Mouse (Mus musculus) embryonic fibroblast, embryonic 13.5 days (primary cell): Measurements from ENCODE around the gene Noxo1. TPM values are rescaled to one million over a fixed set of nuclear protein-coding genes. Genes with fewer than 3 reads are reported as not detected.

Experiments used
- H3K27ac ChIP-seq: 2 replicates; pipeline ENCODE4 v1.5.1; 2012; ENCODE audit warnings: low read length, control low read depth, inconsistent platforms; ENCODE audit not compliant: insufficient read depth
- H3K4me1 ChIP-seq: 2 replicates; pipeline ENCODE4 v1.6.1; 2011; ENCODE audit warnings: low read length; ENCODE audit not compliant: control insufficient read depth, insufficient read depth
- H3K4me3 ChIP-seq: 2 replicates; pipeline ENCODE4 v1.5.1; 2011; ENCODE audit warnings: mild to moderate bottlenecking, control low read depth, low read length; ENCODE audit not compliant: insufficient read depth
- CTCF ChIP-seq: IDR thresholded peaks from 2 replicates; pipeline ENCODE4 v1.5.1; 2011; ENCODE audit warnings: mild to moderate bottlenecking, control low read depth, low read length, moderate library complexity, borderline replicate concordance; ENCODE audit not compliant: insufficient read depth
- POLR2A ChIP-seq: IDR thresholded peaks from 2 replicates; pipeline ENCODE4 v1.6.1; 2011; ENCODE audit warnings: low read depth, mild to moderate bottlenecking, control low read depth, low read length, moderate library complexity
- polyA plus RNA-seq: library from polyadenylated mRNA; stranded (reverse); fragments of >200 nt; gene quantifications from 2 replicates; pipeline ENCODE4 v1.2.4, GENCODE M21; 2011; ENCODE audit warnings: low read depth; ENCODE audit not compliant: missing spikeins, insufficient read length

The Noxo1 gene
- polyA plus RNA-seq, 1 experiment = 2.4 TPM

DNA sequence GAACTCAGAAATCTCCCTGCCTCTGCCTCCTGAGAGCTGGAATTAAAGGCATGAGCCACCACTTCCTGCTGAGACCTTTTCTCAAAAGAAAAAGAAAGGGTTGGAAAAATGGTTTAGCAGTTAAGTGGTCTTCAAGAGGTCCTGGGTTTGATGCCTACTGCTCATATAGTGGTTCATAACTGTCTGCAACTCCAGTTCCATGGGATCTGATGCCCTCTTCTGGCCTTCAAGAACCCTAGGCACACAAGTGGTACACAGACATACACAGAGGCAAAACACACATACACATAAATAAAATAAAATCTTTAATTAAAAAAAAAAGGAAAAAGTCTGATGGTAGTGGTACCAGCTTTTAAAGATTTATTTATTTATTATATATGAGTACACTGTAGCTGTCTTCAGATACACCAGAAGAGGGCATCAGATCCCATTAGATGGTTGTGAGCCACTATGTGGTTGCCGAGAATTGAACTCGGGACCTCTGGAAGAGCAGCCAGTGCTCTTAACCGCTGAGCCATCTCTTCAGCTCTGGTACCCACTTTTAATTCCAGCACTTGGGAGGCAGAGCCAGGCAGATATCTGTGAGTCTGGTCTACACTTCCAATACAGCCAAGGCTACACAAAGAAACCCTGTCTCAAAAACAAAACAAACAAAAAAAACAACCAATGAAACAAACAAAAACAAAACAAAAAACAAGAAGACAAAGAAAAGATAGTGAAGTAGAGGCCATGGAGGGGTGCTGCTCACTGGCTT, 29.8 kb downstream of the Noxo1 start:
- Histone ChIP-seq H3K4me3 (no peak overlapping the region), H3K4me1 (no peaks in the 10 kb centered on the region), H3K27ac (no peak overlapping the region)
- no peak for TF ChIP-seq POLR2A

DNA sequence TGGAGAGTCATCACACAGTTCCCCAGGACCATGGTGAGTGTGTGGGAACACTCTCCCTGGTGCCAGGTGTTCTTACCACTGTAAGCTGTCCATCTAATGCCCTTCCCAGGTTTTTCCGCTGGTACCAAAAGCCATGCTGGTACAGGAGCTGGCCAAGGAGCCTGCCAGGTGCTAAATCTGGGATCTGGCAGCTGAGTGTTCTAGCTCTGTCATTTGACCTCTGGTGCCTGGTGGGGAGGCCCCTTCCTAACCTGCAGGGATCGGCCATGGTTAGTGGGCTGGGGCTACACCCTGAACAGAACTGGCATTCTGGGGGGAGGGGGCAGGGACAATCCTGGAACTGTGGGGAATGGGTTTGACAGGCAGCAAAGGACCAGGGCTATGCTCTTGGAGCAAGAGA, 31.6 kb downstream of the Noxo1 start, which contains the start of gene Rpl3l:
Rpl3l (plus strand) TSS at position 203 of the 400 bp plus-strand sequence.
- no peak within 1 kb of the TSS for H3K4me3 ChIP-seq
- no peak for TF ChIP-seq POLR2A
- TF ChIP-seq CTCF = no peak
- no peaks in the 10 kb centered on the region for H3K4me1 ChIP-seq
- H3K27ac ChIP-seq = no peak within 1 kb of the TSS

DNA sequence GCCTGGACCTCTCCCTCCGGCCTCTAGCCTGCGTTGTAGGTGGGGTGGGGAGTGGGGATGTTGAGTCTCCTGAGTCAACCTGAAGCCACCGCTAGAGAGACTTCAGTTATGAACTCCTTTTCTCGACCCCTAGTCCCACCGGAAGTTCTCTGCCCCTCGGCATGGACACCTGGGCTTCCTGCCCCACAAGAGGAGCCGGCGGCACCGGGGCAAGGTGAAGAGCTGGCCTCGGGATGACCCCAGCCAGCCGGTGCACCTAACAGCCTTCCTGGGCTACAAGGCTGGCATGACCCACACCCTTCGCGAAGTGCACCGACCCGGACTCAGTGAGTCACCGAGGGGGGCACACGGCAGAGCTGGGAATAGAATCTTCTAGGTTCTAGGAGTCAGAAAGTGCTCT, 32.1 kb downstream of the Noxo1 start:
- H3K4me1 ChIP-seq = no peaks in the 10 kb centered on the region
- H3K27ac ChIP-seq = no peak overlapping the region
- TF ChIP-seq CTCF (no peak), POLR2A (no peak)
- H3K4me3 ChIP-seq = no peak overlapping the region

DNA sequence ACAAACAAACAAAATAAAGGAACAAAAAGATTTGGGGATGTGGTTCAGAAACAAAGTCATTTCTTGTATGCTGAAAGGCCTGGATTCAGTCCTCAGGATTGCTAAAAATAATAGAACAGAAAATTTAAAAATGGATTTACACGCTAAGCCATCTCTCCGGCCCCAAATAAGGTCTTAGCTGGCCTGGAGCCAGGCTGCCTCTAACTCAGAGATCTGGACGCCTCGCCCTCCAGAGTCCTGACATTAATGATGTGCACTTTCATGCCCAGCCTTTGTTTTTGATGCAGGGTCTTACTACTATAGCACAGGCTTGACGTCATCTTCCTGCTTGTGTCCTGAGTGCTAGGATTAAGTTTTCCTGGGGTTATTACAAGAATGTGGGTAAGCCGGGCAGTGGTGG, 33.0 kb downstream of the Noxo1 start:
- Histone ChIP-seq H3K4me3 (no peak overlapping the region), H3K4me1 (no peaks in the 10 kb centered on the region), H3K27ac (no peak overlapping the region)
- TF ChIP-seq CTCF = no peak
- no peak for TF ChIP-seq POLR2A

DNA sequence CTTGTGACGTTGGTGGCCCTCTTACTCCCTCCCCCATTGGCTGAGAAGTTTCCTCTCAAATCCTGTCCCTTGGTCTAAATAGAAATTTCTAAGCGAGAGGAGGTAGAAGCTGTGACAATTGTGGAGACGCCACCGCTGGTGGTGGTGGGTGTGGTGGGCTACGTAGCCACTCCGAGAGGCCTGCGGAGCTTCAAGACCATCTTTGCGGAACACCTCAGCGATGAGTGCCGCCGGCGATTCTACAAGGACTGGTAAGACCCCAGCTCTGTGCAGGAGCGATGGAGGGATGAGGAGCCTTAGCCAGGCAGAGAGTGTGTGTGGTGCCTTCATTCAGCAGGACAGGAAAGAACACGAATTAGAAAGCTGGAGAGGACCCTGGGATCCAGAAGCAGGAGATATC, 34.8 kb downstream of the Noxo1 start:
- H3K4me1 ChIP-seq = no peaks in the 10 kb centered on the region
- H3K27ac ChIP-seq = no peak overlapping the region
- no peak for TF ChIP-seq CTCF
- no peak for TF ChIP-seq POLR2A
- H3K4me3 ChIP-seq = no peak overlapping the region

DNA sequence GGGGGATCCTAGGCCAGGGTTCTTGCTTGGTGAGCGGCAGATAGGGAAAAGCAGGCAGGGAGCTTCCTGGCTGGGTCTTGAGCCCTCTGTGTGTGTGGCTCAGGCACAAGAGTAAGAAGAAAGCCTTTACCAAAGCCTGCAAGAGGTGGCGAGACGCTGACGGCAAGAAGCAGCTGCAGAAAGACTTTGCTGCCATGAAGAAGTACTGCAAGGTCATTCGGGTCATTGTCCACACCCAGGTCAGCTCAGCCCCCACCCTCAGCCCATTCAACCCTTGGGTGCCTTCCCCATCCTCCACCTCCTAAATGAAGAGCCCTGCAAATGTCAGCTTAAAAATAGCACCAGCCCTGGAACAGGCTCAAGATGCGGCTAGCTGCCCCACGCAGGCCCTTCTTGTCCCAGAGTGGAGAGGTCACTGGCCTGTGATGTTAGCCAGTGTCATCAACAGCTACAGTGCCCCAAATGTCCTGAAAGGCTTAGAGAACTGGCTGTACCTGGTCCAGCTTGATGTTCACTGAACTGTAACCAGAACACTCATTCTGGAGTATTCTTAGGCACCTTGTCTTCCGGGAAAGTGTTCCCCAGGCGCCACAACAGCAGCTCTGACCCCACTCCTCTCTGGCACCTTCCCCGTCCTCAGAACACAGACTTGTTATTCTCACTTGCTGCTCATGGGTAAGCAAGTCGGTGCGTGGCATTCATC, 36.4 kb downstream of the Noxo1 start:
- H3K4me1 ChIP-seq = no peaks in the 10 kb centered on the region
- no peak for TF ChIP-seq CTCF
- no peak overlapping the region for H3K4me3 ChIP-seq
- no peak overlapping the region for H3K27ac ChIP-seq

DNA sequence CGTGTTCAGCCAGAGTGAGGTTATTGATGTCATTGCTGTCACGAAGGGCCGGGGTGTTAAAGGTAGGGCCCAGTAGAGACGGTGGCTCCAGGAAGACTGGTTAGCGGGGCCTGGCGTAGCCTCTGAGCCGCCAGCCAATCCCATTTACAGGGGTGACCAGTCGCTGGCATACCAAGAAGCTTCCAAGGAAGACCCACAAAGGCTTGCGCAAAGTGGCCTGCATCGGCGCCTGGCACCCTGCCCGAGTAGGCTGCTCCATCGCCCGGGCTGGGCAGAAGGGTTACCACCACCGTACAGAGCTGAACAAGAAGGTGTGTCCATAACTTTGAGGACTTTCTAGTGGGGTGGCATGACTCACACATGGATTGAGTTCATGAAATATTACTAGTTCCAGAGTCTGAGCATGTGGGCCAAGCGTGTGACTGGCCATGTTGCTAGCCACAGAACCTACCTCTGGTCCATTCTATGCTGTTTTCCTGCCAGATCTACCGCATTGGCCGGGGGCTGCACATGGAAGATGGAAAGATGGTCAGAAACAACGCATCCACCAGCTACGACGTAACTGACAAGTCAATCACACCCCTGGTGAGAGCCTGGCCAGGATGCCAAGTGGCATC, 37.5 kb downstream of the Noxo1 start:
- Histone ChIP-seq H3K4me3 (no peak overlapping the region), H3K27ac (no peak overlapping the region), H3K4me1 (no peaks in the 10 kb centered on the region)
- no peak for TF ChIP-seq POLR2A
- no peak for TF ChIP-seq CTCF

DNA sequence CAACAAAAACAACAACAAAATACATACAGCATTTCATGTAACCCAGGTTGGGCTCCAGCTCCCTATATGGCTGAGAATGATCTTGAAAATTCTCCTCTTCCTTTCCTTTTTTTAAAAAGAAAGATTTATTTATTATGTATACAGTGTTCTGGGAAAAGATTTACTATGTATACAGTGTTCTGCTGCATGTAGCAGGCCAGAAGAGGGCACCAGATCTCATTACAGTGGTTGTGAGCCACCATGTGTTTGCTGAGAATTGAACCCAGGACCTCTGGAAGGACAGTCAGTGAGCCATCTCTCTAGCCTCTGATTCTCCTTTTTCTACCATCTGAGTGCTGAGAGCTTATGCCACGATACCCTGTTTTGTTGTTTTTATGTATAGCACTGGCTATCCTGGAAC, 38.5 kb downstream of the Noxo1 start:
- no peak overlapping the region for H3K4me3 ChIP-seq
- no peaks in the 10 kb centered on the region for H3K4me1 ChIP-seq
- TF ChIP-seq CTCF = no peak
- no peak for TF ChIP-seq POLR2A
- no peak overlapping the region for H3K27ac ChIP-seq

DNA sequence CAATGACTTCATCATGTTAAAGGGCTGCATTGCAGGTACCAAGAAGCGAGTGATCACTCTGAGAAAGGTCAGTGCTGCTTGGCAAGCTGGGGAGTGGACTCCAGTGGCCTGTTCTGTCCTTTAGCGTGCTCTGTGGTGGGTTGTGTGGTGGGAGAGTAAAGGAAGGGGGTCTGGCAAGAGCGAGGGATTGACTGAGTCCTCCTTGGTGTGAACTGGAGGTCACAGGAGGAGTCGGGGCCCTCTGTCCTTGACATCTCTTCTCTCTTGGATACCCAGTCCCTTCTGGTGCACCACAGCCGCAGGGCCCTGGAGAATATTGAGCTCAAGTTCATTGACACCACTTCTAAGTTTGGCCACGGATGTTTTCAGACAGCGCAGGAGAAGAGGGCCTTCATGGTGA, 39.4 kb downstream of the Noxo1 start:
- Histone ChIP-seq H3K4me3 (no peak overlapping the region), H3K27ac (no peak overlapping the region), H3K4me1 (no peaks in the 10 kb centered on the region)
- TF ChIP-seq POLR2A (no peak), CTCF (no peak)

DNA sequence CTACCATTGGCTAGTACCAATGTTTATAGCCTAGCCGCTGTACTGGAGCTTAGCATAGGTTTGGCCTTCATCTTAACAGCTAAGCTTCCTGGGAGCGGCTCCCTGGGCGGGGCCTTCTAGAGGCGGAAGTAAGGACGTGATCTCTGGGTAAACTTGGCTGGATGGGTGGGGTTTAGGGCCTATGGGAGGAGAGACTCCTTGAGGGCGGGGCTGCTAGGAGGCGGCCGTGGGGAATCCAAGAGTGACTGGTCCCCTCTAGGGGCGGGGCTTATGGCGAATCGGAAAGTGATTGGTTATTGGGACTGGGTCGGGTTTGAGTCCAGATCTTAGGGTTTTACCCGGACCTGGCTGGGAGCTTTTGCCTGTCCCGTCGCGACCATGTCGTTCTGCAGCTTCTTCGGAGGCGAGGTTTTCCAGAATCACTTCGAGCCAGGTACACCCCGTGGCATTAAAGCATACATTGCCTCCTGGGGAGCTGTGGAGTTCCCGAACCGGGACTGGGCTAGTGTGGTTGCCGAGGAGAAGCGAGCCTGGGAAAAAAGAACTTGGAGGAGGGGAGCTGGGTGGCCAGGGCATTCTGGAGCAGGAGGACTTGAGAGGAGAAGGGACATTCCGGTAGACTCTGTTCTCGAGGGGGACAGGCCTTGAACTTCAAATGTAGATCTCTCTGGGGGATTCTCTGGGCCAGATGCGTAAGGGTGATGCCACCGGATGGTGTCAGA, 40.5 kb downstream of the Noxo1 start, which contains the start of gene Msrb1:
Msrb1 (plus strand) TSS at position 313 of the 722 bp plus-strand sequence.
- TF ChIP-seq POLR2A (peak; percentile 99), CTCF (no peak)
- H3K4me1 ChIP-seq = no peaks in the 10 kb centered on the region

More for the DNA sequence above, 40.5 kb downstream of the Noxo1 start, which contains the start of gene Msrb1:
- Histone ChIP-seq H3K27ac (peak within 1 kb of the TSS; percentile 7; the same call in 1 of the 2 replicates), H3K4me3 (peak within 1 kb of the TSS; percentile 75)
